Mouse (Mus musculus) bone marrow, adult 2 months (tissue): Measurements from ENCODE around the gene Kdm4b.

Experiments
- CTCF ChIP-seq: fragments of 200-500 bp; IDR thresholded peaks from 2 replicates; pipeline ENCODE4 v1.5.1; 2011; ENCODE audit warnings: low read length, control low read depth; ENCODE audit not compliant: control insufficient read depth, insufficient read depth
- POLR2A ChIP-seq: fragments of 200-500 bp; IDR thresholded peaks from 2 replicates; pipeline ENCODE4 v1.6.1; 2011; ENCODE audit warnings: low read depth, mild to moderate bottlenecking, control low read depth, low read length, borderline replicate concordance; ENCODE audit not compliant: control insufficient read depth

- no peak for TF ChIP-seq POLR2A
- TF ChIP-seq CTCF, result no peak
These were observed 19.5 kb downstream of the Kdm4b start for GRCm38 (mm10) chr17:56345364-56345763.
